Mouse (Mus musculus): ENCODE measurements around the gene Ess2. TPM values are rescaled to one million over a fixed set of nuclear protein-coding genes. Genes with fewer than 3 reads are reported as not detected.
A peak's percentile ranks its signal among the peaks of the same experiment; 100 is the strongest.

The Ess2 gene
- total and polyA plus RNA-seq, 3 experiments: 19.3 to 29.1 (median 25.6) TPM

- peaks cover 20% of the 10 kb centered on the region for H3K27me3 ChIP-seq (ENCODE audit: insufficient read depth, low read length)
- no peak within 1 kb of the TSS for H3K4me3 ChIP-seq (ENCODE audit: low read depth, low read length)
- no peaks in the 10 kb centered on the region for H3K4me1 ChIP-seq (ENCODE audit: insufficient read depth, low read depth, low read length)
- DNase-seq (ENCODE audit: low spot score) (no peak), ATAC-seq (ENCODE audit: extremely low read depth, insufficient number of reproducible peaks, low FRiP score, poor library complexity, severe bottlenecking) (no peak)
- no peak for TF ChIP-seq GATA1 (IDR thresholded peaks at IDR 0.05; ENCODE audit: borderline replicate concordance, low read length)
- no peak for TF ChIP-seq GATA2 (IDR thresholded peaks at IDR 0.05; ENCODE audit: borderline replicate concordance, low read depth, low read length)
- no peak for TF ChIP-seq POLR2AphosphoS5 (IDR thresholded peaks at IDR 0.05; ENCODE audit: insufficient replicate concordance, low read depth, low read length)
- no peak for TF ChIP-seq TAL1 (conservative IDR thresholded peaks at IDR 0.05; ENCODE audit: low read depth, low read length)
- no peak for TF ChIP-seq CTCF (IDR thresholded peaks at IDR 0.05; ENCODE audit: low read depth, low read length)
- H3K9me3 ChIP-seq (replicated peaks): no peaks in the 10 kb centered on the region
- H3K36me3 ChIP-seq (replicated peaks): peaks cover 56% of the 10 kb centered on the region
These were observed 12.7 kb downstream of the Ess2 start, which contains the start of the genes Dgcr2 and Tssk2 for GRCm38 (mm10) chr16:17898462-17898861. Gene Dgcr2, minus strand, starts transcription at chr16:17898562. Gene Tssk2, plus strand, starts transcription at chr16:17898637.

GRCm38 (mm10) chr16:17896091-17896490 lies 15.1 kb downstream of the Ess2 start:
- peaks cover 20% of the 10 kb centered on the region for H3K27me3 ChIP-seq (ENCODE audit: insufficient read depth, low read length)
- peaks cover 7% of the 10 kb centered on the region for H3K4me1 ChIP-seq (ENCODE audit: insufficient read depth, low read depth, low read length)
- DNase-seq (ENCODE audit: low spot score) (no peak), ATAC-seq (ENCODE audit: extremely low read depth, insufficient number of reproducible peaks, low FRiP score, poor library complexity, severe bottlenecking) (no peak)
- no peak overlapping the region for H3K4me3 ChIP-seq (ENCODE audit: low read depth, low read length)
- peaks cover 32% of the 10 kb centered on the region for H3K36me3 ChIP-seq (replicated peaks)
- no peaks in the 10 kb centered on the region for H3K9me3 ChIP-seq (replicated peaks)
- no peak for TF ChIP-seq GATA2 (IDR thresholded peaks at IDR 0.05; ENCODE audit: borderline replicate concordance, low read depth, low read length)
- no peak for TF ChIP-seq POLR2AphosphoS5 (IDR thresholded peaks at IDR 0.05; ENCODE audit: insufficient replicate concordance, low read depth, low read length)

- ATAC-seq (ENCODE audit: extremely low read depth, insufficient number of reproducible peaks, low FRiP score, poor library complexity, severe bottlenecking) (no peak), DNase-seq (ENCODE audit: low spot score) (no peak)
- TF ChIP-seq CTCF (IDR thresholded peaks at IDR 0.05; ENCODE audit: low read depth, low read length): no peak
- TF ChIP-seq POLR2AphosphoS5 (IDR thresholded peaks at IDR 0.05; ENCODE audit: insufficient replicate concordance, low read depth, low read length): no peak
- no peak for TF ChIP-seq GATA1 (IDR thresholded peaks at IDR 0.05; ENCODE audit: borderline replicate concordance, low read length)
- no peak for TF ChIP-seq TAL1 (conservative IDR thresholded peaks at IDR 0.05; ENCODE audit: low read depth, low read length)
- TF ChIP-seq GATA2 (IDR thresholded peaks at IDR 0.05; ENCODE audit: borderline replicate concordance, low read depth, low read length): no peak
- Histone ChIP-seq H3K4me3 (ENCODE audit: low read depth, low read length) (no peak within 1 kb of the TSS), H3K9me3 (replicated peaks) (no peaks in the 10 kb centered on the region), H3K36me3 (replicated peaks) (peaks cover 21% of the 10 kb centered on the region), H3K4me1 (ENCODE audit: insufficient read depth, low read depth, low read length) (peaks cover 22% of the 10 kb centered on the region), H3K27me3 (ENCODE audit: insufficient read depth, low read length) (peaks cover 20% of the 10 kb centered on the region)
These were observed 17.2 kb downstream of the Ess2 start, which contains the start of gene Tssk1 for GRCm38 (mm10) chr16:17893923-17894322. Gene Tssk1, plus strand, starts transcription at chr16:17894223.

- Histone ChIP-seq H3K9me3 (replicated peaks) (no peaks in the 10 kb centered on the region), H3K36me3 (replicated peaks) (peaks cover 10% of the 10 kb centered on the region), H3K27me3 (ENCODE audit: insufficient read depth, low read length) (peaks cover 20% of the 10 kb centered on the region), H3K4me1 (ENCODE audit: insufficient read depth, low read depth, low read length) (peaks cover 22% of the 10 kb centered on the region), H3K4me3 (ENCODE audit: low read depth, low read length) (no peak overlapping the region)
- TF ChIP-seq GATA1 (IDR thresholded peaks at IDR 0.05; ENCODE audit: borderline replicate concordance, low read length): no peak
- no peak for TF ChIP-seq POLR2AphosphoS5 (IDR thresholded peaks at IDR 0.05; ENCODE audit: insufficient replicate concordance, low read depth, low read length)
- ATAC-seq (ENCODE audit: extremely low read depth, insufficient number of reproducible peaks, low FRiP score, poor library complexity, severe bottlenecking) (no peak), DNase-seq (ENCODE audit: low spot score) (no peak)
These were observed 18.5 kb downstream of the Ess2 start for GRCm38 (mm10) chr16:17892606-17893005.

- Histone ChIP-seq H3K4me1 (ENCODE audit: insufficient read depth, low read depth, low read length) (peaks cover 26% of the 10 kb centered on the region), H3K27me3 (ENCODE audit: insufficient read depth, low read length) (peaks cover 19% of the 10 kb centered on the region), H3K4me3 (ENCODE audit: low read depth, low read length) (peak within 1 kb of the TSS; percentile 99), H3K36me3 (replicated peaks) (peaks cover 14% of the 10 kb centered on the region), H3K9me3 (replicated peaks) (no peaks in the 10 kb centered on the region)
- peak; percentile 88 for ATAC-seq (ENCODE audit: extremely low read depth, insufficient number of reproducible peaks, low FRiP score, poor library complexity, severe bottlenecking)
- DNase-seq (ENCODE audit: low spot score): peak; percentile 100
- TF ChIP-seq GATA1 (IDR thresholded peaks at IDR 0.05; ENCODE audit: borderline replicate concordance, low read length): no peak
- TF ChIP-seq CTCF (IDR thresholded peaks at IDR 0.05; ENCODE audit: low read depth, low read length): no peak
- no peak for TF ChIP-seq GATA2 (IDR thresholded peaks at IDR 0.05; ENCODE audit: borderline replicate concordance, low read depth, low read length)
- no peak for TF ChIP-seq TAL1 (conservative IDR thresholded peaks at IDR 0.05; ENCODE audit: low read depth, low read length)
- no peak for TF ChIP-seq POLR2AphosphoS5 (IDR thresholded peaks at IDR 0.05; ENCODE audit: insufficient replicate concordance, low read depth, low read length)
These were observed 19.6 kb downstream of the Ess2 start, which contains the start of gene Gm20518 for GRCm38 (mm10) chr16:17891567-17891959. Gene Gm20518, minus strand, starts transcription at chr16:17891671.

- no peak for TF ChIP-seq TAL1 (conservative IDR thresholded peaks at IDR 0.05; ENCODE audit: low read depth, low read length)
- no peak for TF ChIP-seq GATA2 (IDR thresholded peaks at IDR 0.05; ENCODE audit: borderline replicate concordance, low read depth, low read length)
- no peak for TF ChIP-seq POLR2AphosphoS5 (IDR thresholded peaks at IDR 0.05; ENCODE audit: insufficient replicate concordance, low read depth, low read length)
- no peak for TF ChIP-seq CTCF (IDR thresholded peaks at IDR 0.05; ENCODE audit: low read depth, low read length)
- no peak for TF ChIP-seq GATA1 (IDR thresholded peaks at IDR 0.05; ENCODE audit: borderline replicate concordance, low read length)
- ATAC-seq (ENCODE audit: extremely low read depth, insufficient number of reproducible peaks, low FRiP score, poor library complexity, severe bottlenecking): no peak
These were observed 20.1 kb downstream of the Ess2 start for GRCm38 (mm10) chr16:17890917-17891566.

More at GRCm38 (mm10) chr16:17890917-17891566, 20.1 kb downstream of the Ess2 start:
- Histone ChIP-seq H3K36me3 (replicated peaks) (peaks cover 17% of the 10 kb centered on the region), H3K27me3 (ENCODE audit: insufficient read depth, low read length) (peaks cover 15% of the 10 kb centered on the region), H3K4me3 (ENCODE audit: low read depth, low read length) (peak overlapping the region; percentile 99), H3K9me3 (replicated peaks) (no peaks in the 10 kb centered on the region), H3K4me1 (ENCODE audit: insufficient read depth, low read depth, low read length) (peaks cover 29% of the 10 kb centered on the region)
- DNase-seq (ENCODE audit: low spot score): peak; percentile 40
